Mouse (Mus musculus): ENCODE measurements at regions not wholly inside any gene's neighbourhood (a gene's known extent, or its start where the extent isn't known, plus 50 kb on each side); places are given as distances from the start of the nearest gene placed in this dataset.

DNA sequence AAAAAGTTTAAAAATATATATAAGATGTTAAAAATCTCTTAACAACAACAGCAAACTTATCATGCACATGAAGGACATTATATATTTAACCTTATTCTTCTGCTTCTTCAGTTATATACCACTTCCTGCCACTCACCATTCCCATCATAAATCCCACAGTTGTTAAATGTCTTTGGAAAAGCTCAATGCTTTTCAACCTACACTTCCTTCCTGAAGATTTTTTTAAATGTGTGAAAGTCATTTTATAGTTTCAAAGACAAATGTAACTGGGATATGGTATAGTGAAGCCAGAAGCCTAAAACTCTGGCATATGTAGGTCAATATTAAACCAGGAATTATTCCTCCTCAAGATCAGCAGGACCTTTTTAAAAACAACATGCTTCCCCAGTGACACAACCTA lies 1666.1 kb upstream of the B3galt2 start:
- no peak for DNase-seq (ENCODE audit: extremely low read depth, low read depth, low spot score)
- no peak overlapping the region for H3K27ac ChIP-seq (replicated peaks; ENCODE audit: insufficient read depth, low read depth, low read length)
- no peak for TF ChIP-seq CTCF (IDR thresholded peaks at IDR 0.05; ENCODE audit: low read depth, low read length)
- no peaks in the 10 kb centered on the region for H3K79me2 ChIP-seq (ENCODE audit: control insufficient read depth, insufficient read depth, low read length)
- H3K27me3 ChIP-seq (ENCODE audit: control insufficient read depth, insufficient read depth, low read length): no peaks in the 10 kb centered on the region
- no peaks in the 10 kb centered on the region for H3K4me1 ChIP-seq (ENCODE audit: control insufficient read depth, insufficient read depth, low read length)
- H3K9ac ChIP-seq (ENCODE audit: low read depth, low read length): no peak overlapping the region
- H3K36me3 ChIP-seq (ENCODE audit: control insufficient read depth, insufficient read depth, low read length): no peaks in the 10 kb centered on the region
- H3K4me3 ChIP-seq (ENCODE audit: insufficient read depth, low read depth, low read length): no peak overlapping the region

DNA sequence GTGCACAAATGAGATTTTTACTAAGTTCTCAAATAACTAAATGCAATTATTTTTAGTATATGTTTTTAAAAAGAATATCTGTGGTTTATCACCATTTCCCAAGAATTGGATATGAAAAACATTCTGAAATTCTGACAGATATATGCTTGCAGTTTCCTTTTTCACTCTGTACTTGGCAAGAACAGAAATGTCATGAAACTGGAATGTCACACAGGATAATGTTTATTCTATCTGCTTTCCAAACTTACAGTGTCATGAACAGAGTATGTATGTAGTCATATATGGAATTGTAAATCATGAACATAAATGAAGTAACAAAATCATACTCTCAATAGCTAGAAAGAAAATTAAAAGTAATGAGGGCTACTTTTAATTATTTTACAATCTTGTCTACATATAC lies 1640.7 kb upstream of the B3galt2 start:
- H3K36me3 ChIP-seq (ENCODE audit: control insufficient read depth, insufficient read depth, low read length): no peaks in the 10 kb centered on the region
- H3K4me1 ChIP-seq (ENCODE audit: control insufficient read depth, insufficient read depth, low read length): no peaks in the 10 kb centered on the region
- no peaks in the 10 kb centered on the region for H3K27me3 ChIP-seq (ENCODE audit: control insufficient read depth, insufficient read depth, low read length)
- H3K79me2 ChIP-seq (ENCODE audit: control insufficient read depth, insufficient read depth, low read length): no peaks in the 10 kb centered on the region
- TF ChIP-seq POLR2A (IDR thresholded peaks at IDR 0.05; ENCODE audit: extremely low read depth, insufficient read depth, low read length) (no peak), CTCF (IDR thresholded peaks at IDR 0.05; ENCODE audit: low read depth, low read length) (no peak)
- no peak for DNase-seq (ENCODE audit: extremely low read depth, low read depth, low spot score)
- no peak overlapping the region for H3K4me3 ChIP-seq (ENCODE audit: insufficient read depth, low read depth, low read length)
- H3K9ac ChIP-seq (ENCODE audit: low read depth, low read length): no peak overlapping the region
- no peak overlapping the region for H3K27ac ChIP-seq (replicated peaks; ENCODE audit: insufficient read depth, low read depth, low read length)

DNA sequence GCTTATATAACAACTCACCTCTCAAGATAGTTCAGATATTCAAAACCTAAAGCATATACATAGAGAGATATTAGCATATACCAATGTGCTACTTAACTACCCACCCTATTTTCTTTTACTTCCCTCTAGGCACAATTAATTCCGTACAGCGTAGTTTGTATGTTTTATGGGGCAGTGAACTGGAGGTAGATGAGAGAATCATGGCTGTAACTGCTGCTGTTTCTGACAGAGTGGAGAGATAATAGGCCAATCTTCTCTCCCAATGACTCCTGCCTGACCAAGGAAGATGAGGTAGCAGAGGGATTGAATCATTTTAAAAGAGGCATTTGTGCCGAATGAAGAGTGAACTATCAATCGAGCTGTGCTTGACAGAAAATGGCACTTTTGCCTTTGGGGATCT lies 1640.1 kb upstream of the B3galt2 start:
- H3K9ac ChIP-seq (ENCODE audit: low read depth, low read length): no peak overlapping the region
- 84% methylated on average over 4 of the region's 4 CpGs for WGBS
- no peak for DNase-seq (ENCODE audit: extremely low read depth, low read depth, low spot score)
- H3K4me1 ChIP-seq (ENCODE audit: control insufficient read depth, insufficient read depth, low read length): no peaks in the 10 kb centered on the region
- no peaks in the 10 kb centered on the region for H3K36me3 ChIP-seq (ENCODE audit: control insufficient read depth, insufficient read depth, low read length)
- no peak overlapping the region for H3K4me3 ChIP-seq (ENCODE audit: insufficient read depth, low read depth, low read length)
- no peak overlapping the region for H3K27ac ChIP-seq (replicated peaks; ENCODE audit: insufficient read depth, low read depth, low read length)
- H3K27me3 ChIP-seq (ENCODE audit: control insufficient read depth, insufficient read depth, low read length): no peaks in the 10 kb centered on the region
- TF ChIP-seq POLR2A (IDR thresholded peaks at IDR 0.05; ENCODE audit: extremely low read depth, insufficient read depth, low read length) (no peak), CTCF (IDR thresholded peaks at IDR 0.05; ENCODE audit: low read depth, low read length) (no peak)
- no peaks in the 10 kb centered on the region for H3K79me2 ChIP-seq (ENCODE audit: control insufficient read depth, insufficient read depth, low read length)

DNA sequence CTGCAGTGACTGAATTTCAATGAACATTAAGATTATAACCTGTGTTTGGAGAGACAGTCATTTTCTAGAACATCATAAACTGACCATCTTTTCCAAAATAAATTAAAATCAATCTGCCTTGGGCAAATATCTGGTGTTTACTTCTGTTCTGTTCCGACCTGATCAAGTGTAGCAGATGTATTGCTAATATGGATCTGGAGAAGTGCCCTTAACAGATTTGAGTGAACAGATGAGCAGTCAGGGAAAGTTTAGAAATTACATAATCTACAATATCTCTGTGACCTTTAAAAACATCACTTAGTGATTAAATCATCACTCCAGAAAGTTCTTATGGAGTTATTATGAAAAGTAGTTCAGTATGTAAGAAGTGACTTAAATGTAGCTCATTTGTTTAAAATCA lies 1634.1 kb upstream of the B3galt2 start:
- 57% methylated on average over 1 of the region's 1 CpGs for WGBS
- H3K4me3 ChIP-seq (ENCODE audit: insufficient read depth, low read depth, low read length): no peak overlapping the region
- no peak overlapping the region for H3K27ac ChIP-seq (replicated peaks; ENCODE audit: insufficient read depth, low read depth, low read length)
- DNase-seq (ENCODE audit: extremely low read depth, low read depth, low spot score): no peak
- no peaks in the 10 kb centered on the region for H3K79me2 ChIP-seq (ENCODE audit: control insufficient read depth, insufficient read depth, low read length)
- no peaks in the 10 kb centered on the region for H3K4me1 ChIP-seq (ENCODE audit: control insufficient read depth, insufficient read depth, low read length)
- H3K9ac ChIP-seq (ENCODE audit: low read depth, low read length): no peak overlapping the region
- H3K36me3 ChIP-seq (ENCODE audit: control insufficient read depth, insufficient read depth, low read length): no peaks in the 10 kb centered on the region
- H3K27me3 ChIP-seq (ENCODE audit: control insufficient read depth, insufficient read depth, low read length): no peaks in the 10 kb centered on the region
- TF ChIP-seq CTCF (IDR thresholded peaks at IDR 0.05; ENCODE audit: low read depth, low read length) (no peak), POLR2A (IDR thresholded peaks at IDR 0.05; ENCODE audit: extremely low read depth, insufficient read depth, low read length) (no peak)

DNA sequence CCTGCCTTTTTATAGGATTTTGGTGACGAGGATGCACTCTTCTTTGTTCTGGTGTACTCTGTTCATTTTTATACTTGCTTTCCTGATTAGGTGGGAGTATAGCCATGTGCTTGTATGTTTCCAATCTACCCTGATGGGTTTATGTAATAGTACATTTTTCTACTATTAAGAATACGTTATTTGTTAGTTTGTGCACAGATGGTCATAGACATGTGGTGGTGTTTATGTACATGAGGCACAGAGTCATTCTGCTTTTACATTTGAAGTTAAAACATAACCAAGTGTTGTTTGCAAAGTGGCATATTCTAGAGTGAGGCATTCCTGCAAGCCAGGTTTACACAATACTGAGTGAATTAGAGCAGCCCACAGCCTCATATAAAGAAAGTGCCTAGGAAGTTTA lies 1597.7 kb upstream of the B3galt2 start:
- Histone ChIP-seq H3K4me1 (ENCODE audit: control insufficient read depth, insufficient read depth, low read length) (no peaks in the 10 kb centered on the region), H3K36me3 (ENCODE audit: control insufficient read depth, insufficient read depth, low read length) (no peaks in the 10 kb centered on the region), H3K9ac (ENCODE audit: low read depth, low read length) (no peak overlapping the region), H3K27ac (replicated peaks; ENCODE audit: insufficient read depth, low read depth, low read length) (no peak overlapping the region), H3K27me3 (ENCODE audit: control insufficient read depth, insufficient read depth, low read length) (no peaks in the 10 kb centered on the region), H3K4me3 (ENCODE audit: insufficient read depth, low read depth, low read length) (no peak overlapping the region), H3K79me2 (ENCODE audit: control insufficient read depth, insufficient read depth, low read length) (no peaks in the 10 kb centered on the region)
- TF ChIP-seq CTCF (IDR thresholded peaks at IDR 0.05; ENCODE audit: low read depth, low read length): no peak
- no peak for TF ChIP-seq POLR2A (IDR thresholded peaks at IDR 0.05; ENCODE audit: extremely low read depth, insufficient read depth, low read length)
- WGBS: 64% methylated on average over 2 of the region's 2 CpGs
- DNase-seq (ENCODE audit: extremely low read depth, low read depth, low spot score): no peak

DNA sequence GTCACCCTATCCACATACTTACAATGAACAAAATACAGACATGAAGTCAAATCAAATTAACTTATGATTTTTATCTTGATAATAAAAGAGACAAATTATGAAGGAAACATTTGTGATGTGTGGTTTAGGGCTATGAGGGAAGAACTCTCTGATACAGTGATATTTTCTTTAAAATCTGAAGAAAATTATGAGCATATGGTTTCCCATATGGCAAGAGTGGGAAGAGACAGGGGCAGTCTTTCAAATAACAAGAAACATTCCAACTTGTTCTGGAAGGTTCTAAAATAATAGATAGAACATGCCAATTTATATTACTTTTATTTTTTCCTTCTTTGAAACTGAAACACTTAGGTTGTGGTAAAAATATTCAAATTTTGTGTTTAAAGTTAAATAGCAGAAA lies 1585.3 kb upstream of the B3galt2 start:
- Histone ChIP-seq H3K79me2 (ENCODE audit: control insufficient read depth, insufficient read depth, low read length) (no peaks in the 10 kb centered on the region), H3K27ac (replicated peaks; ENCODE audit: insufficient read depth, low read depth, low read length) (no peak overlapping the region), H3K36me3 (ENCODE audit: control insufficient read depth, insufficient read depth, low read length) (no peaks in the 10 kb centered on the region), H3K4me3 (ENCODE audit: insufficient read depth, low read depth, low read length) (no peak overlapping the region), H3K4me1 (ENCODE audit: control insufficient read depth, insufficient read depth, low read length) (no peaks in the 10 kb centered on the region), H3K9ac (ENCODE audit: low read depth, low read length) (no peak overlapping the region), H3K27me3 (ENCODE audit: control insufficient read depth, insufficient read depth, low read length) (no peaks in the 10 kb centered on the region)
- no peak for DNase-seq (ENCODE audit: extremely low read depth, low read depth, low spot score)
- no peak for TF ChIP-seq CTCF (IDR thresholded peaks at IDR 0.05; ENCODE audit: low read depth, low read length)
